Mouse (Mus musculus) thymus, postnatal 25 days (tissue): ENCODE results near the gene Krt15.

Experiments
- DNase-seq: peaks from one replicate; pipeline ENCODE4 v3.0.0; 2022

Gene Krt15

DNA sequence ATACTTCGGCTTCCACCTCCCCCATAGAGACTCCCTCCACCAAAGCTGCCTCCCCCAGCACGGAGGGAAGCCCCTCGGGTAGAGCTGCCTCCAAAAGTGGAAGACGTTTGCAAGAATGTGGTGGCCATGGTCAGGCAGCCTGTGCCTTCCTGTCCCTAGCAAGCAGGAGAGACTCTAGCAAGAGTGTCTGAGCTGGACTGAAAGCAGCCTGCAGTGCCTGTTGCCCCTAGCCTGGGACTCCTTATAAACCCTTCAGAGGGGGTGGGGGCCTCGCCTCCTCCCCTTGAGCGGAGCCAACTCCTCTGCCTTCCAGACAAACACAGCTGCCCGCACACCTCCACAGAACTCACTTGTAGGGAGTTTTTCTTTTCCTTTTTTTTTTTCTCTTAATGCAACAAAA is at the start of gene Krt15:
Gene Krt15, minus strand, starts transcription at position 198 of the 400 bp plus-strand sequence.
- no peak for DNase-seq

DNA sequence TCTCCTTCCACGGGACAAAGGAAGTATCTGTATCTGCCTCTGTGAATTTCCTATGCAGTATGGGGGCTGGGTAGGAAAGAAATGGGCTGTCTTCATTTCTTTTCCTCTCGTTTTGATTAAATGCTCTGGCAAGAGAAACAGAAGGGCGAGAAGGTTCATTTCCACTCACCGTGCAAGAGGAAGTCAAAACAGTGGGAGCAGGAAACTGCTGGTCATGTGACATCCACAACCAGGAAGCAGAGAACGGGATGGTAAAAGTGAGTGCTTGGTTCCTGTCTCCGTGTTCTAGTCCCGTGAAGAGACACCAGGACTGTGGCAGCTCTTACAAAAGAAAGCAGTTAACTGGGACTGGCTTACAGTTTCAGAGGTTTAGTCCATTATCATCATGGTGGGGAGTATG is 46.0 kb upstream of the Krt15 start:
- no peak for DNase-seq

DNA sequence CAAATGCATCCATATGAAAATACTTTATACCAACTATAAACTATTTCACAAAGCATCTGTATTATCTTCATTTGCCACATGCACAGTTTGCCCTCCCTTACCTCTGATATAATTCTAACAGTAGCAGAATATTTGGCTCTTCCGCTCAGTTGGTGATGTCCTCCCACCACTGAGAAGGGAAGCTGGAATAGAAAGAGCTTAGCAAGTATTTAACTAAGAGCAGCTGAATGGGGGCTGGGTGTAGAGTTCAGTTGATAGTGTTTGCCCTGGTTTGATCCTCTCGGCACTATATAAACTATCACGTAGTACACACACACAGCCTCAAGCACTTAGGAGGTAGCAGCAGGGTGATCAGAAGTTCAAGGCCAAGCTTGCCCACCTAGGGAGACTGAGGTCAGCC is 43.5 kb upstream of the Krt15 start:
- no peak for DNase-seq

DNA sequence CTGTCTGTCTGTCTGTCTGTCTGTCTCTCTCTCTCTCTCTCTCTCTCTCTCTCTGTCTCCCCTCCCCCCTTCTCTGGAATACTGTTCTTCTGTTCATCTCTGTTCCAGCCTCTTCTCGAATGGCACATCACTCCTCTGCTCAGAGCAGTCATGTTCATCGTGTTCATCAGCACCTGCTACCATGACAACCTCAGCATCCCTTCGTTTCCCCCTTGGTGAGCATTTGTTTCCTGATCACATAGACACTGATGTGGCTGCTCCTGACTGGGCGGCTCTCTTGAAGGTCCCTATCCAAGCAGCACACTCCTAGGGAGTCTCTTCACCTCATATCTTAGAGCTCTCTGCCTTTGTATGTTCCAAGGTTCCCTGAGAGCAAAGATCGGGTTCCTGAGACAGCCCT is 42.6 kb upstream of the Krt15 start:
- no peak for DNase-seq

DNA sequence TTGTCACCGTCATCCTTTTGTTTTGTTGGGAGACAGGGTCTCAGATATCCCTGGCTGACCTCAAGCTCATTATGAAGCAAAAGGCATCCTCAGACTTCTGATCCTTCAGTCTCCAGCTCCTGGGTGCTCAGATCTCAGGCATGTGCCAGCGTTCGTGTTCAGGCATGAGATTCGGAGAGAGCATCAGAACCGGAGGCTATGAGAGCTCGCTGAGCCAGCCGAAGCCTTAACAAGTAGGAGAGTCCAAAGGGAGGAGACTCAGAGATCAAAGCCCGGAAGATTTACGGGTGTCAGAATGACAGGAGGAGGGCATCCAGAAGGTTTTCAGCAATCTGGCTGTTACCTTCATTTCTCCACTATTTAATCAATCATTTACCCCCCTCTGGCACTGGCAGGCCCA is 41.1 kb upstream of the Krt15 start:
- DNase-seq, result no peak

DNA sequence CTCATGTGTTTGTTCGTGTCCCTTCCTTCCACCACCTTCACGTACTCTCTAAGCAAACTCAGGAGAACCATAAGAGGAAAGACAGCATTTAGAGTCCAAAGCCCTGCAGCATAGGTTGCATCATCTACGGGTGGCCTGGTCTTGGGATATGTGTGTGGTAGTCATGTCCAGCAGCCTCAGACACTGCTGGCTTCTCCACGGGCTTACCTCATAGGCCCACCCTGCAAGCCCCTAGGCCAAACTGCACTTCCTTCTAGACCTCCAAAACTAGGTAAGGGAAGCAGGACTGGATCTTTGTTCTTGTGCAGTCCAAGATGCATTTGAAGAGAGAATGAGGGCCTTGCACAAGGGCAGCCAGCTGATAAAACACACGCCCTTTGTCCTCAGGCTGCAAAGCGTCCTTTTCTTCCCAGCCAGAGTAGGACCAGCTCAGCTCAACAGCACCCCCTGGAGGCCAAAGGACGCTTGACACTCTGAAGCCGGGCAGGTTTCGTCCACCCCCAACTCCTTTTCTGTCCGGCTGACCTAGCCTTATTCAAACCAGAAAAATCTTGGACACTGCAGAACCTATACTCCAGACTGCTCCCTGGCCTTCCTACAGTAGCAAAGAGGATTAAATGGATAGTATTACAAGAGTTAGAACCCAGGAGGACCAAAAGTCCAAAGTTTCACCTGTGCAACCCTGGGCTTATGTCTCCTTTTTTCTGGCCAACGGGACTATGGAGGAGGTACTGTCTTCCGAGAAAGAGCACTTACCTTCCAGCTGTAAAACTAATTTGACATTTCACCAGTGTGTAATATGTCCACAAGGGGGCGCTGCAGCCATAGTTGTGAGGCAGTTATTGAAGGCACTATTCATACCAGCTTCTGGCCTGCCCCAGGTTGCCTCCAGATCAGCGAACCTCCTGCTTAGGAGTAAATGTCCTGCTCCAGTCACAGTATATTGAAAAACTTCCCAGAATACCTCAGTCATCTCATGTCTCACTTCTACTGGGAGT is 33.3 kb upstream of the Krt15 start:
- peak; percentile 31 for DNase-seq

DNA sequence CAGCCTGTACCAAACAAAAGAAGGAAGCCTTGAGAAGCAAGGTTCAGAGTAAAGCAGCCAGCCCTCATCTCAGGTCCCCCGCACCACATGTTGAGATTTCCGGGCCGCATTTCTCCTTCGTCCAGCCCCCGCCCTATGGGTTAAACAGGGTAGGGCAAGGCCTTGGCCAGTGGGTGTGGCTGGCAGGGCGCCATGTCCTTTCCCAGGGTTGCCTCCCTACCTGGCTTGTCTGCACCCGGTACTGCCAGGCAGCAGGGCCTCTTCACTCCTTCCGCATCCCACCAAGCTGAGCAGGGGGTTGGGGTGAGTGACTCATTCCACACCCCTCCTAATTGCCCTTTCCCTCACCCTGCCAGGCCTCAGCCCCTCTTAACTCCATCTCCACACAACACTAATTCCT is 32.3 kb upstream of the Krt15 start:
- DNase-seq, result no peak

DNA sequence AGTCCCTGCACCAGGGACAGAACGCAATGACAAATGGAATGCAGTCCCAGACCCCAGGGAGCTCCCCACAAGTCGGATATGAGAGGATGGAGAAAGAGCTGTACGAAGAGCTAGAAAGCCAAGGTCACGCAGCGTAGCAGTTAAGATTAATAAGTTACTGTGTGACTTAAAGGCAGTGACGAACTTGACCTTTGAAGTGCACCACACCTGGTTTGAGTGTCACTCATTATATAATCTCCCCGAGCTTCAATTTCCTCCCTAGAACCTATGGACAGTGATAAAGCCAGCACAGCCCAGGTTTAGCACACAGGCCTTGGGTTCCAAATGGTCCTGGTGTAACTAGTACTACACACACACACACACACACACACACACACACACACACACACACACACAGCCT is 28.7 kb upstream of the Krt15 start:
- no peak for DNase-seq

DNA sequence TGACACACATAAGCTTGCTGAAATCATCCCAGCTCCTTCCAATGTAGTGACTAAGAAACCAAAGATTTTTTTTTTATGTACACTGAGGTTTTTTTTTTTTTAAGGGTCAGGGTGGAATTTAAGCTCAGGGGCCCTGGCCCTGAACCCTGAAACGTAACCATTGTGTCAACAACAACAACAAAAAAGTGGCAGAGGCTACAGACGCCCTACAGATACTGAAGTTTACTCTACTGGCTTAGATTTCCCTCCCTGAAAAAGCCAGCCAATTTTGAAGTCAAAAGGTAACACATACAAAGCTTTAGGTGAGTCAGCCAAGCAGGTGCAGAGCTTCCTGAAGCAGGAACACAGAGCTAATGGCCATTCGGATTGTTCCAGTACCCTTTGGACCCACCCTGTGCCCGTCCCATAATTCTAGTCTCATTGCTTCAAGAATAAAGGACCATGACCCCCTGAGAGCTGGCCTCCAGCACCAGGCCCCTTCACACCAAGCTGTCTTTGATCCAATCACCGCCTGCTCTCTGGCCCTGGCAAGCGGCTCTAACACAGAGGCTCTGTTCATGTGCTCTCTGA is 22.3 kb upstream of the Krt15 start:
- no peak for DNase-seq

DNA sequence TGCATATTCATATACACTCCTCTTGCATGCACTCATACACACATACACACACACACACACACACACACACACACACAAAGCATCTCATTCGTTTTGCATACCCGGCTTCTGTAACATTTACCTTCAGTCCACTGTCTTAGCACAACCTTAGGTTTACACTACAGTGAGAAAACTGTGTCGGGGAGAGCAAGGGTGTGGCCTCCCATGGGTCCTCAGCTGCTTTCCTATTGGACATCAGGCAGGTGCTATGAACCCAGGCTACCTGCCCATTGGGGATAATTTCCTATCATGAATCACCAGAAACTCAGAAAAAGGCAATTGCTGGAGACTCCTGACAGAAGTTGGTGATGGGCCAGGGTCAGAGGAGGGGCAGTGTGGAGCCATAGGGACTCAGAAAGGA is 21.6 kb upstream of the Krt15 start:
- DNase-seq, result no peak

DNA sequence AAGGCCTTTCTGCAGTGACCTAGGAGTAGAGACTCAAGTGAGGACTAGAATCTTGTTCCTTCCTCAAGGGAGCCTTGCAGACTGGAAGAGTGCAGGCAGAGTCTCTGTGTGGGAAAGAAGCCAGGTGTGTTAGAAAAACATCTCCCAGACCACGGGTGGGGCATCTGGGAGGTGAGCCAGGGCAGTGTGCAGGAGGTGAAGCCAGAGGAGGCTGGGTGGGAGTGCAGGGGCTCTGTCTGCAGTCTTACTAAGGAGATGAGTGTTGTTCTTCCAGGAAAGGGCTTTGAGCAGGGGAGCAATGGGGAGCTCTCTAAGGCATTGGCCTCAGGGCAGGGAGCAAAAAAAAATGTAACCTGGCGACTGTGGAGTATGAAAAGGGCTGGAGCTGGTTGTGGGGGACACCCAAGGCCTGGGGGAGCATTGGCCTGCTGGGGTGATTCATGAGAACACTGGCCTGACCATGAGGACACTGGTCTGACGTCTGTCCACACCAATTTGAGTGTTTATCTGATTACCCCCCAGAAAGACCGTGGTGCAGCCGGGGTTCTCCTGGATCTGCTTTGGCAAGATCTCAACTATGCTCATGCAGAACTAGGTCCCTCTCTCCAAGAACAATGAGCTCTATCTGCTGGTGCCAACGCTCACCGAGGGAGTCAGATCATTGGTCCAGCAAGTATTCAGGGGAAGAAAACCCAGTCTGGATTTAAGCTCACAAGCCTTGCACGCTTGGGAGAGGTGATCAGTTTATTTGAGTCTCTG is 19.9 kb upstream of the Krt15 start:
- no peak for DNase-seq

DNA sequence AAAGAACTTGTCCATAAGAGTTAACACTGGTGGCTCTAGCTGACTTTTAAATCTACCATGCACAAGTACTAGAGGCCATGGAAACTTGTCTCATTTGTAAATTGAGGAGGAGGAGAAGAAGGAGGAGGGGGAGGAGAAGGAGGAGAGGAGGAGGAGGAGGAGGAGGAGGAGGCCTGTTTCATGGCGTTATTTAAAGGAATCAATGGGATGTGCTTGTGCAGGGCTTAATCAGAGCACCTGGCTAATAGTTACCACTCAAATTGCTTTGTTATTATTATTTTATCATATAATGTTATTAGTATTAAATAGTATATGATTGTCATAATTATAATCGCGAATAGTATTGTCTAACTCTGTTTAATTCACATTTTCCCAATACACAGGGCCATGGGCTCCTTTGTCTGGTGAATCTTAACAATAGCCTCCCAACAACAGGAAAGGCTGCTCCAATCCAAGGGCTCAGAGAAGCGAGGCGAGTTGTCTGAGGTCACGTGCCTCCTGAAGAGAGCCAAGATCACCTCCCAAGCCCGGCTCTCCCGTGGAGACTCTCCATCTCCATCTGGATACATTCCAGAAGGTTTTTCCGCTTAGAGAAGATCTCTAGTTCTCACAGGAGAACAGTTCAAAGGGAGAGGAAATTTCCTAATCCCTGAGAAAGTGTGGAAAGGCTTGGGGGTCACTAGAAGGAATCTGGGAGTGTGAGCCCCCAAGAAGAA is 13.0 kb upstream of the Krt15 start, which contains the start of gene Krt19:
Gene Krt19, minus strand, starts transcription at position 51 of the 716 bp plus-strand sequence.
- DNase-seq, result no peak

DNA sequence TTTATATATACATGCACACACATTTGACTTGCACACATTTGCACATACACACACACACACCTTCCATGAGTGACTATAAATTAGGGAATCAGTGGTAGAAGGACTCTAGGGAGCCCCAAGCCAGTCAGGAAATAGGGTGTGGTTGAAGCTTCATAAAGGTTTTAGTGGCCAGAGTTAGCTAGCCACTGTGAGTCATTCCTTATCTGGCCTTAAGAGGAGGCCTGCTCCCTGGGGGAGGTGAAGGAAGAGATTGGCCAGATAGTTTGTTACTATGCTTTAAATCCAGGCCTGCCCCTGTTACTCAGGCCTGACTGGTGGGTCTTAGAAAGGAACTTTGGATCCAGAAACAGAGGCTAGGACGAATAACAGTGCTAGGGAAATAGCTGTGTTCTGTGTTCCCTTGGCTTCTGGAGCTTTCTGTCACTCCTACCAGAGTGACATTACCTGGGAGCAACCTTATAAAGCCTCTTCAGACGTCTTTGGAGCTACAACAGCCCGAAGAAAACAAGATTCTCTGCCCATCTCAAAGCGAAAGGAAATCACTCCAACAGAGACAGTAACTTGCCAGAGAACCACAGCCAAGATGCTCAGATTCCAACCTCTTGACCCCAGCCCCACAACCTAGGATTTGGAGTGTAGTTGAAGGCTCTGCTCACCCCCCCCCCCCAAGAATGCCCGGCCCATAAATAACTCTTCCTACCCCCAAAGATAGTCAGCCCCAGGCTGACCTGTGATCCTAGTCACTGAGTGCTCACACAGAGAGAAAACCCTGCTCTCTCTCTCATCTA is 12.0 kb upstream of the Krt15 start:
- DNase-seq, result no peak

DNA sequence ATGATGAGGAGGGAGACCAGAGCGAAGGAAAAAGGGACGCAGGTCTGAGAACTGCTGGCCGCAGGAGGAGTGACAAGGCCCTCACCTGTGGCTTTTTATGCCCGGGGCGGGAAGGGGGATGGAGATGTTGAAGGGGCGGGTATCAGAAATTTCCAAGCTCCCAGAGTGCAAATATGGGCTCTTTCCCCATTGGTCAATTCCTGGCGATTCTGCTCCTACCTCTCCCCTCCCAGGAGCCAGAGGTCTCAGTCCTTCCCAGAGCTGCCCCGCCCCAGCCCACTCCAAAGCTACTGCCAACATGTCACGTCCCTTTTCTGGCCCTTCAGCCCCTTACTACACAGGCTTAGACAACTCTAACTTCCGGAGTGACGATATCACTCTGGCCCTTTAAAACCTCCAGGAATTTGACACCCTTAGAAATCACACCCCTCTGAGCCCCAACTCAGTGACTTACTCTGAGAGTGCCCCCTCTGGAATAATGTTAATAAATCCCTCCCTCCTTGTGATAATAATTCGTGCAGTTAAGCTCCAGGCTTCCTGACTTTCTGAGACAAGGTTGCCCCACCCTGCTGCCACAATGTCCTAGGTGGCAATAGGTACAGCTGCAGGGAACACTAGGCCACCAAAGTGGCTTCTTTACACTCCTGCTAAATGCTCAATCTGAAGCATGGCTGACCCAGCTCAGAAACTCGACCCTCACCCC is 10.3 kb upstream of the Krt15 start:
- no peak for DNase-seq

DNA sequence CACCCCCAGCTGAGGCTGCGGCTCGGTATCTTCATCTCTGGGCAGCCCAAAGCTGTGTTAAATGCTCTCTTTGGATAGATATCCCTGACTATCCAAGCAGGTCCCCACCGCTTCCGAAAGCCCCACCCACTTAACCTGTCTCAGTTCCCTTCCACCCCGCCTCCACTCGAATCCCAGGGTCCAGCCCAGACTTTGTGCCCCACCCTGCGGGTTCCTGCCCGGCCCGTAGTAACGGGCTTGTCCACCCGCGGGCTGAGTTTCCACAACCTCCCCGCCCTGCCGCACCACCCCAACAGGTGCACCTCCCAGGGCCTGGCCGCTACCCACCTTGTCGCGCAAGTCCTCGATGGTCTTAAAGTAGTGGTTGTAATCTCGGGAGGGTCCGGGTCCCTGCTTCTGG is 9.4 kb upstream of the Krt15 start:
- DNase-seq, result no peak

DNA sequence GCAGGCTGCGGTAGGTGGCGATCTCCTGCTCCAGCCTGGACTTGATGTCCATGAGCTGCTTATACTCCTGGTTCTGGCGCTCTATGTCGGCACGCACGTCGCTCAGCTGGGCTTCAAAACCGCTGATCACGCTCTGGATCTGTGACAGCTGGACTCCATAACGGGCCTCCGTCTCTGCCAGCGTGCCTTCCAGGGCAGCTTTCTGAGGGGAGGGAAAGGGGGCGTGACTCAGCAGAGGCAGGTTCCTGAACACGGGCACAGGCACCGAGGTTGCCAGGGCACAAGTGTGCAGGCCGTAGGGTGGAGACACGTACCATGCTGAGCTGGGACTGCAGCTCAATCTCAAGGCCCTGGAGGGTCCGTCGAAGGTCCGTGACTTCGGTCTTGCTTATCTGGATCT is 5.2 kb upstream of the Krt15 start:
- DNase-seq, result no peak

DNA sequence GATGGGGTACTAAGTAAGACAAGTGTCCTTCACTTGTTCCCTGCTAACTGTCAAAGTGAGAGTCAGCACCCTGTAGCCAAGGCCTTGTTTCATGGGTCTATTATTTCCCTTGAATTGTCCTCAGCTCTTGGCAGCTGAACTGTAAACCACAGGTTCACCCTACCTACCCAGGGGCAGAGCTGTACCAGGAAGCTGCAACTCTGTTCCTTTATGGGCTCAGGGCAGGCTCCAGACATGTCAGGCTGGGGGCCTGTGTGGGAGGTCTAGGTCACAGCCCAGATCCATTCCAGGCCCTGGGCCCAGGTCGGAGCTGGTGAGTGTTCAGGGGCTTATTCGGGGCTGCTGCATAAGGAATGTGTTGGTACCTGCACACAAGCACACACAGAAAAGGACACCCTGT is 3.7 kb upstream of the Krt15 start:
- DNase-seq, result no peak

DNA sequence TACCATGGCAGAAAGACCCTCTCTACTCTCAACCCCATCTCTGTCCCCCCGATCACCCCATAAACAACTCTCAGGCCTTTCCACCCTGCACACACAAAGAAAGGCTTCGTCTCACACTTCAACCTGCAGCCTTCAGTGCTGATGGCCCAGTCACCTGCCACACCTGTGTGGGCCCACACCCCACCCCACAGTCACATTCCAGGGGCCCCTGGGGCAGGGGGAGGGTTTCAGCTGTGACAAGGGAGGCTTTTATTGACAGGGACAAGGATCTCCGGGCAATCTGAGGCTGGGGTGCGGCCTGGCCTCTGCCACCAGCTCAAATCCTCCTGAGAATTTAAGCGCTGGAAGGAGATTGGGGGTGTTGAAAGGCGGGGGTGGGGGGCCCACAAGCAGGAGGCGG is 3.1 kb upstream of the Krt15 start:
- no peak for DNase-seq

DNA sequence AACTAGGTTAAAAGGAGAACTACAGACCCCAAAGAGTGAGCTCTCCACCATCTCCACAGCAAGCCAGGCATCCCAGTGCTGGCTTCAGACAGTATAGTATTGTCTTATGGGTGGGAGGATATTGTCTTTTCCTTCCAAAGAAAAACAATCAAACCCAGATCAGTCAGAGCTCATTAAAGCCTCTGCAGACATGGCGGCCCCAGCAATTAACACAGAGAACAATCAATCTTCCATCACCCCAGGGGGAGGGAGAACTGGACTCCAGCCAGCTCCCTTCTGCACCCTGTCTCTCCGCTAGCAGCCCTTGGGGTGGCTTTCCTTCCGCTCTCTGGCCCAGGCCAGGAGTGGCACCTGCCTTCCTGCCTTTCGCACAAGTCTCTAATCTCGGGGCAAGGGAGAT is 2.0 kb upstream of the Krt15 start:
- no peak for DNase-seq

DNA sequence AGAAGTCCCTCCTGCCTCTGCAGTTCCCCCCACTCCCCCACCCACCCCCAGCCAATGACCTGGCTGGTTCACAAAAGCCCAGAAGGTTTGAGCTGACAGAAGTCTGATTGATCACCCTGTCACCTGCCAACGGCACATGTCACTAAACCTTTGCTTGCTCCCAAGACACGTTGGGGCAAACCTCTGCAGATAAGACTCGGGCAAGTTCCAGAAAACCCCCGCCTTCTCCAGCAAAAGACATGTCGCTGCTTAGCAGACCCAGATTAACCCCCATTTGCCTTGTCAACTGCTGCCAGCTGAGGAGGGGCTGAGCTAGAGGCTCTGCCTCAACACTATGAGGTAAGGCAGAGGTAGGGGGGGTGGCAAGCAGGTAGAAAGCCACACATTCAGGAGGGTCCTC is 831 bp upstream of the Krt15 start:
- no peak for DNase-seq

DNA sequence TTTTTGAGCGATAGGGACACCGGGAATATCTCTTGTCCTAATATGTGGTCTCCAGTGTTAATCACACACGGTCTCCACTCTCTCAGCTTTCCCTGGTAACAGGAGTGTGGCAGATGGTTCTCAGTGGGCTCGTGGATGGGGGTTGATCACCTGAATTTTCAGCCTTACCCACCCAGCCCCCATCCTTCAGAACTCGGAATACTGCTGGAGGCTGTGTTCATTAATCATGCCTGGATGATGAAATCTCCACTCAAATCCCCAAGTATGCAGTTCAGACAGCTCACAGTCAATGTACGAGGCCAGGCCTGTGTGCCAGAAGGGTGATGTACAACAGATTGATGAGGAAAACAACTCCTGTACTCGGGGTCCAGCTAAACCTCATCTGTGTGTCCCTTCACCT is 10.8 kb downstream of the Krt15 start:
- no peak for DNase-seq

DNA sequence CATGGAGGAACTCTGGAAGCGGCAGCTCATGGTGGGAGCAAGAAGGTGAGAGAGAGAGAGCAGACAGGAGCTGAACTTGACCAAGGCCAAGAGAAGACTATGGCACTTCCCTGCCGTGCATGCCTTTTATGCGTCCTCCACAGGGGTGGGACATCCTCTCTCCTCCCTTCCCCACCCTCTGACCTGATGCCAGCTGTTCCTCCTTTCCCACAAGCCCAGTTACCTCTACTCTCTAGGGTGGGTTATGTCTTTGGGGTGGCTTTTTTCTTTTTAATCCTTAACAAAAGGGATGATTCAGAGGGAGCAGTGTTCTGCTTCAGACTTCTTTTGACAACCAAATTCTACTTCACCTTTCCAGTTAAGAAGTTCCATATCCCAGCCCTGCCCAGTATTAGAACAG is 14.3 kb downstream of the Krt15 start, which contains the start of gene Krt13:
Gene Krt13, minus strand, starts transcription at position 101 of the 400 bp plus-strand sequence.
- DNase-seq, result no peak
